Mouse (Mus musculus): ENCODE results near the gene Grin2a. TPM values are rescaled to one million over a fixed set of nuclear protein-coding genes. Genes with fewer than 3 reads are reported as not detected.

Gene Grin2a
- polyA plus RNA-seq, 1 experiment from 2014 or later = 3.6 TPM

DNA sequence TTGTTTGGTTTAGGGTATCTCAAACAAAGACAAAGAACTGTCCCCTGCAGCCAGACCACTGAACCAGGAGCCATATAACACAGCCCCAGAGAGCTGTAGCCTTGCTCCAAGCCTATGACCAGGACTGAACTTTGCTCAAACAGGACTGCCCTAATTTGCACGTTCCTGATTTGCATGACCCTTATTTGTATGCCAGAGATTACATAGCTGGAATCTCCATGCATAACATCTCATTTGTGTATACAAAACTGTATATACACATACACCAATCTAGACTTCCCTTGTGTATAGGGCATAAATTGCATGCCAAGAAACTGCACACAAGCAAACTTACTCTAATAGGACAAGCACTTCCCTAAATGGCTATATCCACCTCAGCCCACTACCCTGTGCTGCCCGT lies 428.1 kb downstream of the Grin2a start:
- H3K36me3 ChIP-seq (ENCODE audit: control insufficient read depth, insufficient read depth) = no peaks in the 10 kb centered on the region
- no peaks in the 10 kb centered on the region for H3K27me3 ChIP-seq (replicated peaks; ENCODE audit: control insufficient read depth, insufficient read depth, low read length)
- H3K9ac ChIP-seq (replicated peaks; ENCODE audit: low read depth, low read length) = no peak overlapping the region
- no peak overlapping the region for H3K27ac ChIP-seq (ENCODE audit: low read length)
- H3K4me3 ChIP-seq (replicated peaks; ENCODE audit: low read length) = no peak overlapping the region
- H3K4me1 ChIP-seq (replicated peaks; ENCODE audit: control insufficient read depth, insufficient read depth, low read length) = no peaks in the 10 kb centered on the region
- no peak overlapping the region for H3K4me2 ChIP-seq (ENCODE audit: low read length)
- WGBS = 56% methylated on average over 2 of the region's 2 CpGs
- H3K9me3 ChIP-seq (ENCODE audit: control insufficient read depth, low read length) = no peaks in the 10 kb centered on the region
- no peak for ATAC-seq

DNA sequence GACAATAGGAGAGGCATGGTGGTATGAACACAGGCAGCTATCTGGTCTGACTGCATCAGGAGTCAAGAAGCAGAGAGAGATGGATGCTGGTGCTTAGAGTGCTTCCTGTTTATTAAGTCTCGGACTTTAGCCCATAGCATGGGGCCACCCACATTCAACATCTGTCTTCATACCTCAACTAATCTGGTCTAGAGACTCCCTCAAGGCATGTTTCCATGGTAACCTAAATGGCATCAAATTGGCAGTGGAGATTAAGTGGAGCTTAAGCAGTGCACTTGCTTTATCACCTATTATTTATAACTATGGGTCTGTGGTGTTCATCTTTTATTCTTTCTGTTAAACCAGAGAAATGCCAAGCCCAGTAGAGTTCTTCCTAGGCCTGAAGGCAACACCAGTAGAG lies 433.5 kb downstream of the Grin2a start:
- ATAC-seq = no peak
- WGBS = 17% methylated on average over 1 of the region's 1 CpGs
- Histone ChIP-seq H3K27ac (ENCODE audit: low read length) (no peak overlapping the region), H3K27me3 (replicated peaks; ENCODE audit: control insufficient read depth, insufficient read depth, low read length) (no peaks in the 10 kb centered on the region), H3K9ac (replicated peaks; ENCODE audit: low read depth, low read length) (no peak overlapping the region), H3K4me2 (ENCODE audit: low read length) (no peak overlapping the region), H3K36me3 (ENCODE audit: control insufficient read depth, insufficient read depth) (no peaks in the 10 kb centered on the region), H3K4me3 (replicated peaks; ENCODE audit: low read length) (no peak overlapping the region), H3K9me3 (ENCODE audit: control insufficient read depth, low read length) (no peaks in the 10 kb centered on the region), H3K4me1 (replicated peaks; ENCODE audit: control insufficient read depth, insufficient read depth, low read length) (no peaks in the 10 kb centered on the region)

DNA sequence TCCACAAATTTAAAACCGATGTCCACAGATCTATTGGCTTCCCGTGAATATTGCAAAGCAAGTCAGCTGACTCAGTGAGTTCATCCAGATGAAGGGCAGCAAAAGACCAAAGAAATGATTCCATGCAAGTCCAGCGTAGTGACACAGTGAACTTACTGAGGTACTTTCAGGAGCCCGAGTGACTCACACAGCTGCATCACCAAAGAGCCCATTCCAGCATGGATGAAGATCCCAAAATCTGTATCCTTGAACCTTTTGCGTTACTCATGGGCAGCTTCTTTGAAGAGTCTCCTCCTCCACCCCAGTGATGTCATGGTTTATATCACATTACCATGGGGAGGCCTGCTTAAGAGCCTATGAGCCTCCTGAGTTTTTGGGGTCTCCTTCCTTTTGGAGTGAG lies 460.2 kb downstream of the Grin2a start:
- ATAC-seq = no peak
- Histone ChIP-seq H3K27ac (ENCODE audit: low read length) (no peak overlapping the region), H3K4me3 (replicated peaks; ENCODE audit: low read length) (no peak overlapping the region), H3K9ac (replicated peaks; ENCODE audit: low read depth, low read length) (no peak overlapping the region), H3K27me3 (replicated peaks; ENCODE audit: control insufficient read depth, insufficient read depth, low read length) (no peaks in the 10 kb centered on the region), H3K4me2 (ENCODE audit: low read length) (no peak overlapping the region), H3K9me3 (ENCODE audit: control insufficient read depth, low read length) (no peaks in the 10 kb centered on the region), H3K4me1 (replicated peaks; ENCODE audit: control insufficient read depth, insufficient read depth, low read length) (peaks cover 9% of the 10 kb centered on the region), H3K36me3 (ENCODE audit: control insufficient read depth, insufficient read depth) (no peaks in the 10 kb centered on the region)
- WGBS = 92% methylated on average over 5 of the region's 5 CpGs

DNA sequence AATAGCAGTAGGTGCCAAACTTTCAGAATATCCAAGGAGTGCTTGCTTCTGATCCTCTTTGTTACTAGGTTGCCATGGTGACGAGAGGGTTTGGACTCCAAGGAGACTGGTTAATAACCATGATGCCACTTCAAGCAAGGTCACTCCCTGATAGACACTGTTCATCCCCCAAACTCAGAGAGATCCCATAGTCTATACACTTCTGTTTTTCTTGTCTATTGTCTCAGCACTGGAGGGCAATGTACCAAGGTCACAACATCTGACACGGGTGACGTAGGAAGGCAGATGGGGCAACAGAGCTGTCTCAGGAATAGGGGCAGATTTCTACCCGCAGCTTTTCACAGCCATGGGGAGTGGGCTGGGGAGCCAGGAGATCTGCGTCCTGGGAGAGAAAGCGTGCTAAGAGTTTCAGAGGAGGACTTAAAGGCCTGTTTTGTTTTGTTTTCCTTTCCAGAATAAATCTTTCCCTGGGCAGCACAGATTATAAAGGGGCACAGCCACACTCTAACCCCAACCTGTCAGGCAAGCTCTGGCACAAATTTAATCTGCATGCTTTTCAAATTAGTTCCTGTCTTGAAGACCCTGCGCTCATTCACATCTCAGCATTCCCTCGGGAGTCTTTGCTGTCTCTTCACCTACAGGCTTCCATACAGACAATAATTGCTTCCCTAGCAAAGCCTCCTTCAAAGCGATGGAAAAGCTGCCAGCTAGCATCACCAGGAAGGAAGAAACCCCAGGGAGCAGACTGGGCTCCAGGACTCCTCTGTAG lies 461.6 kb downstream of the Grin2a start:
- Histone ChIP-seq H3K27ac (ENCODE audit: low read length) (no peak overlapping the region), H3K9me3 (ENCODE audit: control insufficient read depth, low read length) (no peaks in the 10 kb centered on the region), H3K4me3 (replicated peaks; ENCODE audit: low read length) (no peak overlapping the region), H3K9ac (replicated peaks; ENCODE audit: low read depth, low read length) (no peak overlapping the region), H3K4me2 (ENCODE audit: low read length) (no peak overlapping the region), H3K4me1 (replicated peaks; ENCODE audit: control insufficient read depth, insufficient read depth, low read length) (peaks cover 9% of the 10 kb centered on the region), H3K36me3 (ENCODE audit: control insufficient read depth, insufficient read depth) (no peaks in the 10 kb centered on the region), H3K27me3 (replicated peaks; ENCODE audit: control insufficient read depth, insufficient read depth, low read length) (no peaks in the 10 kb centered on the region)
- peak; percentile 67 for ATAC-seq
- WGBS = 20% methylated on average over 9 of the region's 9 CpGs

DNA sequence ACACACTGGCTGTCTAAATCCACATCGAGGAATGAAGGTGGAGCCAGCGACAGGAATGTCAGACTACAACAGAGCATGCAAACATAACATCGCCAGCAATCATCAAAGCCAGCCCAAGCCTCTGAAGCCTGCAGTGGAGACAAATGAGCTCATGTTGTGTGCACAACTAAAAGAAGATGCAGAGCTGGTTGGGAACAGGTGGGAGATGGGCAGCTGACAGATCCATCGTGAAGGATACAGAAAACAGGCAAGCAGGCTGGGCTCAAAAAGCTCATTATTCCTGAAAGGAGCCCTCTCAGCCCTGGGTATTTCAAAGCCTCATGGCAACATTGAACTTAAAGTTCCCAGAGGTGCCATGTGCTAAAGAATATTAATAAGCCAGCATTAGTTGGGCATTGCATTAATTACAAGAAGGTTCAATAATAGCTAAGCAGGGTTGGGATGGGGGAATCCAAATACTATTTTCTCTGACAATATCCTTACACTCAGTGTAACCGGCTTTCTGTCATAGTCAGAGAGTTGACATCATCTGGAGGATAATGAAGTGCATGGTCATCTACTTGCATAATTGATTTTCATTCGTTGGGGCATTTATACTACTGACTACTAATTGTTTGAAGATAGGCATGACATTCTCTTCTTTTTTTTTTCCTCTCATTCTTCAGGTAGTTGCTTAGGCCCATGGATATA lies 462.4 kb downstream of the Grin2a start:
- H3K4me3 ChIP-seq (replicated peaks; ENCODE audit: low read length) = no peak overlapping the region
- H3K36me3 ChIP-seq (ENCODE audit: control insufficient read depth, insufficient read depth) = no peaks in the 10 kb centered on the region
- 29% methylated on average over 6 of the region's 6 CpGs for WGBS
- H3K4me2 ChIP-seq (ENCODE audit: low read length) = no peak overlapping the region
- no peak overlapping the region for H3K27ac ChIP-seq (ENCODE audit: low read length)
- no peak overlapping the region for H3K9ac ChIP-seq (replicated peaks; ENCODE audit: low read depth, low read length)
- peaks cover 9% of the 10 kb centered on the region for H3K4me1 ChIP-seq (replicated peaks; ENCODE audit: control insufficient read depth, insufficient read depth, low read length)
- peak; percentile 33; the same call in 1 of the 2 replicates for ATAC-seq
- H3K27me3 ChIP-seq (replicated peaks; ENCODE audit: control insufficient read depth, insufficient read depth, low read length) = no peaks in the 10 kb centered on the region
- H3K9me3 ChIP-seq (ENCODE audit: control insufficient read depth, low read length) = no peaks in the 10 kb centered on the region

DNA sequence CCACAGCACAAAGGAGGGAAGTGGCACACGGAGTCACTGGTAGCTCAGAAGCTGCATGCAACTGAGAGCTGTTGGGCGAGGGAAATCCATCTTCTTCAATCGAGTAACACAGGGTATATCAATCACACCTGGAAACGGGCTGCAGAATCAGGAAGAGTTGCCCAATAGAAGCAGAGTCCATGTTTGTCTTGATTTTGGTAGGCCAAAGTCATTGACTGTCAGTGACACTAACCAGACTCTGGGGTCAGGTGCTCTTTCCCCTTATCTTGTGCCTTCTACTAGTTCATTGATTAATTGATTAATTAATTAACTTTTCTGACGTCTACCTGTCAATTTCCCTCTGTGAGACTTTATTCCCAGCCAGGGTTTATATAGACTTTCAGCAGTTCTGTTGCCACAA lies 468.1 kb downstream of the Grin2a start:
- ATAC-seq = no peak

DNA sequence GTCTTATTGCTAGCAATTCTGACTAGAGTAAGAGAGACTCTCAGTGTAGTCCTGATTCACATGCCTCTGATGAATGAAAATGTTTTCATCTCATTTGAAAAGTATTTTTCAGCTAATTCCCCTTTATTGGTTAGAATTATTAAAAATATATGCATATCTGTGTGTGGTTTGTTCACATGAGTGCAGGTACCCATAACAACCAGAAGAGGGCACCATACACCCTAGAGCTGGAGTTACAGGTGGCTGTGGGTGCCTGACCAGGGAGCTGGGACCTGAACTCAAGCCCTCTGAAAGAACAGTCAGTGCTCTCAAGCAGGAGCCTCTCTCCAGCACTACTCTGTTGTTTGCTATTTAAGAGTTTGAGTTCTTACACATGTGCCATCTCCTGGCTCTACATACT lies 472.0 kb downstream of the Grin2a start:
- no peaks in the 10 kb centered on the region for H3K36me3 ChIP-seq (ENCODE audit: control insufficient read depth, insufficient read depth)
- no peaks in the 10 kb centered on the region for H3K4me1 ChIP-seq (replicated peaks; ENCODE audit: control insufficient read depth, insufficient read depth, low read length)
- H3K4me2 ChIP-seq (ENCODE audit: low read length) = no peak overlapping the region
- no peaks in the 10 kb centered on the region for H3K9me3 ChIP-seq (ENCODE audit: control insufficient read depth, low read length)
- H3K4me3 ChIP-seq (replicated peaks; ENCODE audit: low read length) = no peak overlapping the region
- ATAC-seq = no peak
- no peak overlapping the region for H3K27ac ChIP-seq (ENCODE audit: low read length)
- no peak overlapping the region for H3K9ac ChIP-seq (replicated peaks; ENCODE audit: low read depth, low read length)
- no peaks in the 10 kb centered on the region for H3K27me3 ChIP-seq (replicated peaks; ENCODE audit: control insufficient read depth, insufficient read depth, low read length)

More for the DNA sequence above, 468.1 kb downstream of the Grin2a start:
- no peaks in the 10 kb centered on the region for H3K9me3 ChIP-seq (ENCODE audit: control insufficient read depth, low read length)
- H3K4me1 ChIP-seq (replicated peaks; ENCODE audit: control insufficient read depth, insufficient read depth, low read length) = no peaks in the 10 kb centered on the region
- no peaks in the 10 kb centered on the region for H3K27me3 ChIP-seq (replicated peaks; ENCODE audit: control insufficient read depth, insufficient read depth, low read length)
- no peaks in the 10 kb centered on the region for H3K36me3 ChIP-seq (ENCODE audit: control insufficient read depth, insufficient read depth)
- no peak overlapping the region for H3K27ac ChIP-seq (ENCODE audit: low read length)
- H3K4me3 ChIP-seq (replicated peaks; ENCODE audit: low read length) = no peak overlapping the region
- no peak overlapping the region for H3K9ac ChIP-seq (replicated peaks; ENCODE audit: low read depth, low read length)
- H3K4me2 ChIP-seq (ENCODE audit: low read length) = no peak overlapping the region
- 83% methylated on average over 5 of the region's 5 CpGs for WGBS

Other genes with a start within 250 kb of the Grin2a start
- not detected in 2 replicates for gene Rpl39l, start 174.7 kb upstream of the Grin2a start, polyA plus RNA-seq (2015; fragmentation: Nextera tagmentation; extraction: Ambion mirVana)
- gene Atf7ip2, start 197.2 kb upstream of the Grin2a start, polyA plus RNA-seq (2015; fragmentation: Nextera tagmentation; extraction: Ambion mirVana) = 0.18 TPM in 1 of 2 replicates, not detected in the other

Data from forebrain, embryonic 16.5 days (tissue).